Mouse (Mus musculus) inflammation-experienced regulatory T-cells, adult 16 weeks (primary cell): ENCODE measurements around the gene Cks2. TPM values are rescaled to one million over a fixed set of nuclear protein-coding genes. Genes with fewer than 3 reads are reported as not detected.

Experiments
- polyA plus RNA-seq: library from polyadenylated mRNA; unstranded; fragments of 100-300 nt; shearing (Covaris generic); gene quantifications from one replicate; pipeline ENCODE4 v1.2.1, GENCODE M21; 2017

Cks2 gene
- polyA plus RNA-seq, result 36.5 TPM

GRCm38 (mm10) chr13:51644829-51645789 lies at the start of gene Cks2:
Gene Cks2, plus strand, starts transcription at chr13:51645232.

GRCm38 (mm10) chr13:51651408-51652064 lies 6.5 kb downstream of the Cks2 start, which contains the start of gene Secisbp2:
Gene Secisbp2, plus strand, starts transcription at chr13:51651697.

Other genes starting within 250 kb of the Cks2 start
- gene S1pr3, start 236.6 kb upstream of the Cks2 start, polyA plus RNA-seq, result 0.38 TPM
- gene Shc3, start 75.8 kb upstream of the Cks2 start, polyA plus RNA-seq, result not detected
- gene Secisbp2, start 6.5 kb downstream of the Cks2 start, polyA plus RNA-seq, result 50.5 TPM
- gene Sema4d, start 148.5 kb downstream of the Cks2 start, polyA plus RNA-seq, result 172 TPM
- 20.9 TPM for gene Gadd45g, start 201.4 kb downstream of the Cks2 start, polyA plus RNA-seq